In genomic region chr16:22118151-22118550, GRCm38 (mm10) we compare ENCODE assay signal across 20 mouse cellular contexts. TPM values are rescaled to one million over a fixed set of nuclear protein-coding genes. Genes with fewer than 3 reads are reported as not detected.
DNase-seq lines count a peak whose midpoint lies in the region; ATAC-seq and TF ChIP-seq lines count a peak whose summit lies in the region.
"Had no signal": no experiment of that assay in that cellular context is flagged by ENCODE, and none has a peak within 500 bp of the region (broad histone marks: within the 10 kb centered on the region; RNA-seq: fewer than 3 reads in every experiment).

No protein-coding gene starts in this region.

- no peak for ATAC-seq in heart, embryonic 13.5 days (ENCODE audit: extremely low read depth, insufficient number of reproducible peaks, low FRiP score, low TSS enrichment)
- no peak for ATAC-seq in heart, embryonic 11.5 days (replicated peaks; ENCODE audit: insufficient number of reproducible peaks, low FRiP score, low TSS enrichment)
- no peak for ATAC-seq in lung, postnatal 0 days
- ATAC-seq: activated CD4-positive, CD25-positive, alpha-beta regulatory T cell, adult 4 months; forebrain, embryonic 13.5 days; midbrain, embryonic 15.5 days had no signal

- H3K4me3 ChIP-seq in heart, embryonic 13.5 days: no peak overlapping the region
- H3K4me3 ChIP-seq in heart, embryonic 11.5 days (ENCODE audit: low read depth, low read length): no peak overlapping the region
- no peak overlapping the region for H3K4me3 ChIP-seq in lung, postnatal 0 days (ENCODE audit: low read depth, low read length)
- H3K4me3 ChIP-seq: embryonic facial prominence, embryonic 13.5 days; erythroblast, embryonic 14.5 days; forebrain, embryonic 13.5 days; hindbrain, embryonic 13.5 days; midbrain, embryonic 15.5 days; neural tube, embryonic 13.5 days had no signal

- no peak overlapping the region for H3K9ac ChIP-seq in heart, embryonic 13.5 days
- H3K9ac ChIP-seq in heart, embryonic 11.5 days (ENCODE audit: low read depth, low read length): no peak overlapping the region
- no peak overlapping the region for H3K9ac ChIP-seq in lung, postnatal 0 days (replicated peaks; ENCODE audit: low read depth)
- H3K9ac ChIP-seq: embryonic facial prominence, embryonic 13.5 days; forebrain, embryonic 13.5 days; hindbrain, embryonic 13.5 days; midbrain, embryonic 15.5 days; neural tube, embryonic 13.5 days had no signal

- no peaks in the 10 kb centered on the region for H3K27me3 ChIP-seq in heart, embryonic 13.5 days (replicated peaks)
- H3K27me3 ChIP-seq in heart, embryonic 11.5 days (ENCODE audit: control insufficient read depth, insufficient read depth, low read length): no peaks in the 10 kb centered on the region
- no peaks in the 10 kb centered on the region for H3K27me3 ChIP-seq in lung, postnatal 0 days (replicated peaks; ENCODE audit: insufficient read depth, low read length)
- H3K27me3 ChIP-seq: embryonic facial prominence, embryonic 13.5 days; forebrain, embryonic 13.5 days; hindbrain, embryonic 13.5 days; midbrain, embryonic 15.5 days; neural tube, embryonic 13.5 days had no signal

- TF ChIP-seq CTCF in lung, postnatal 0 days (IDR thresholded peaks at IDR 0.05): no peak

- no peak overlapping the region for H3K4me2 ChIP-seq in heart, embryonic 13.5 days
- no peak overlapping the region for H3K4me2 ChIP-seq in heart, embryonic 11.5 days
- no peak overlapping the region for H3K4me2 ChIP-seq in lung, postnatal 0 days (replicated peaks; ENCODE audit: low read depth, low read length)
- H3K4me2 ChIP-seq: embryonic facial prominence, embryonic 13.5 days; forebrain, embryonic 13.5 days; hindbrain, embryonic 13.5 days; midbrain, embryonic 15.5 days; neural tube, embryonic 13.5 days had no signal

- 84% methylated on average over 4 of the region's 4 CpGs for WGBS in heart, embryonic 13.5 days
- WGBS in heart, embryonic 11.5 days (ENCODE audit: insufficient replicate concordance): 83% methylated on average over 4 of the region's 4 CpGs
- WGBS in lung, postnatal 0 days: 94% methylated on average over 4 of the region's 4 CpGs

- peak; percentile 54 for DNase-seq in adrenal gland, postnatal 10 days
- DNase-seq in adrenal gland, adult (ENCODE audit: inconsistent age in 2 of 2, low spot score in 1 of 2): no peak
- peak; percentile 26 for DNase-seq in kidney, postnatal 14 days
- DNase-seq in kidney, adult 9 months: no peak
- peak; percentile 39 for DNase-seq in lung, postnatal 36 days
- DNase-seq in lung, postnatal 0 days (ENCODE audit: low spot score): no peak
- DNase-seq: cerebellum, adult 8-10 months; cerebellum, postnatal 36 days; embryo, embryonic 11 days; layer of hippocampus, postnatal 36 days; lung, postnatal 14 days had no signal

- peaks cover 64% of the 10 kb centered on the region for H3K4me1 ChIP-seq in heart, embryonic 13.5 days
- H3K4me1 ChIP-seq in heart, embryonic 11.5 days (ENCODE audit: control insufficient read depth, insufficient read depth, low read length): peaks cover 20% of the 10 kb centered on the region
- no peaks in the 10 kb centered on the region for H3K4me1 ChIP-seq in lung, postnatal 0 days (ENCODE audit: insufficient read depth, low read depth, low read length)
- H3K4me1 ChIP-seq: forebrain, embryonic 13.5 days; hindbrain, embryonic 13.5 days; midbrain, embryonic 15.5 days had no signal

- no peak for TF ChIP-seq EP300 in lung, postnatal 0 days (IDR thresholded peaks at IDR 0.05)

- peaks cover 19% of the 10 kb centered on the region for H3K36me3 ChIP-seq in heart, embryonic 13.5 days
- peaks cover 3% of the 10 kb centered on the region; the same call in 1 of the 2 replicates for H3K36me3 ChIP-seq in heart, embryonic 11.5 days (ENCODE audit: control insufficient read depth, insufficient read depth, low read length)
- no peaks in the 10 kb centered on the region for H3K36me3 ChIP-seq in lung, postnatal 0 days (ENCODE audit: insufficient read depth, low read length)
- H3K36me3 ChIP-seq: midbrain, embryonic 15.5 days had no signal

- H3K27ac ChIP-seq in heart, embryonic 13.5 days (replicated peaks): peak overlapping the region; percentile 40; the same call in 1 of the 2 replicates
- H3K27ac ChIP-seq in heart, embryonic 11.5 days (ENCODE audit: low read depth, low read length): no peak overlapping the region
- H3K27ac ChIP-seq in lung, postnatal 0 days (ENCODE audit: low read length): no peak overlapping the region
- H3K27ac ChIP-seq: embryonic facial prominence, embryonic 13.5 days; forebrain, embryonic 13.5 days; hindbrain, embryonic 13.5 days; midbrain, embryonic 15.5 days had no signal

- no peaks in the 10 kb centered on the region for H3K9me3 ChIP-seq in heart, embryonic 13.5 days
- H3K9me3 ChIP-seq in heart, embryonic 11.5 days (replicated peaks; ENCODE audit: control insufficient read depth, low read length): no peaks in the 10 kb centered on the region
- H3K9me3 ChIP-seq in lung, postnatal 0 days (ENCODE audit: low read length): no peaks in the 10 kb centered on the region
- H3K9me3 ChIP-seq: embryonic facial prominence, embryonic 13.5 days; forebrain, embryonic 13.5 days; hindbrain, embryonic 13.5 days; midbrain, embryonic 15.5 days; neural tube, embryonic 13.5 days had no signal

RNA-seq across cellular contexts. Expression of gene Igf2bp2, which starts 44.9 kb away (rescaled TPM):
- 10 to 100 TPM; 15.8 to 21.8 TPM for total RNA-seq in adrenal gland, postnatal 10 days (2021)
- 51.4 and 53.2 TPM in 2 replicates for polyA plus RNA-seq in heart, embryonic 13.5 days (2015; fragmentation: Nextera tagmentation; extraction: Ambion mirVana)
- 102 and 108 TPM in 2 replicates for polyA plus RNA-seq in heart, embryonic 11.5 days (2014; fragmentation: Nextera tagmentation; extraction: Ambion mirVana)
- 22.2 and 24.1 TPM in 2 replicates for polyA plus RNA-seq in lung, postnatal 0 days (2015; fragmentation: Nextera tagmentation; extraction: Ambion mirVana)

Comparison
In these comparisons a context has a peak if more than half of its experiments do, and no peak if none do; other contexts are left out.
1. DNase-seq: peak in adrenal gland, postnatal 10 days (single experiment), kidney, postnatal 14 days (single experiment) and lung, postnatal 36 days (single experiment); none in adrenal gland, adult (0 of 2), kidney, adult 9 months (single experiment) and lung, postnatal 0 days (single experiment).